Mouse (Mus musculus): Measurements from ENCODE around the gene Dnaja3.
"Not testable (repeated sequence)": the region's sequence is repeated elsewhere in the genome, so short reads cannot be mapped to it uniquely, and the experiment has no call there.

Gene Dnaja3

DNA sequence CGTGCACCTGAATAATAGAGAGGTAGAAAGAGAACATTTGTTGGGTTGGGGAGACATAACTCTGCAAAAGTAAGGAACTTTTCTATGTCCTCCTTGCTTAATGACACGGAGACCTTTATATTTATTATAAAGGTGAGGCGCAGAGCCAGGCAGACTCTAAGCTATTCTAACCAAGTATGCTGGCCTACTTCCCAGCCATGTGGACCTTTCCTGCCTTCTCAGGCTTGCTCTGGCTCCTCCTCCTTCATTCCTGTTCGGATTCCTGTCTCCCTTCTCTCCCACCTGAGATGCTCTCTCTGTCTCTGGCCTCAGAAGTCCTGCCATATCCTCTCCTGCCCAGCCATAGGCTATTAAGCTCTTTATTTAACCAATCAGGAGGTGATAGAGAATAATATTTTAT, 85.5 kb downstream of the Dnaja3 start:
- DNase-seq (ENCODE audit: low spot score): no peak

DNA sequence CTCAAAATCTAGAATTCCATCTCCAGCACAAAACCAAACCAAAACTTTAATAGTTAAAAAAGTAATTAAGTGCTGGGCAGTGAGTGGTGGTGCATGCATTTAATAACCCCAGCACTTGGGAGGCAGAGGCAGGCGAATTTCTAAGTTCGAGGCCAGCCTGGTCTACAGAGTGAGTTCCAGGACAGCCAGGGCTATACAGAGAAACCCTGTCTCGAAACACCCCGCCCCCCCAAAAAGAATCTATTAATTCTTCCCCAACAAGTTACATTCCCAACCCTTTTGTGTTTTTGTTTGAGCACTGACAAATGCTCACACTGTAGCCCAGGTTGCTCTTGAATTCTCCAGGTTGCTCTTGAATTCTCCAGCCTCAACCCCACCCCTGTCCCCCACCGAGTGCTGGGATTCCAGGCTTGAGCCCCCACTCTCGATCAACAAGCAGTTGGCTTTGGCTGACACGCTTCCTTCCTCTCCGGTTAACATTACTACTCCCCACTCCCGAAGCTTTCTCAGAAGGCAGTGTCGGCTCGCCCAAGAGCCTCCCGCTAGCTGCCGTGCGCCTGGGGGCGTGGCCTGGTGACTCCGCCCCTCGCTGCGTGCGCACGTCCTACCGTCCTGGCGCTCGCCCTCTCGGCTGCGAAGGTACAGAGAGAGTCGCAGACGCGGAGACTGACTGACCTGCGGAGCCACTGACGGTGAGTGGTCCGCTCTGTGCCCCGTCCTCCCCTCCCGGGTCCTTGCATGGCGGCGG, 86.2 kb downstream of the Dnaja3 start, which contains the start of gene Hmox2:
Gene Hmox2 (plus strand): TSS at position 582 of the 748 bp plus-strand sequence.
- peak; percentile 76 for DNase-seq (ENCODE audit: low spot score)

DNA sequence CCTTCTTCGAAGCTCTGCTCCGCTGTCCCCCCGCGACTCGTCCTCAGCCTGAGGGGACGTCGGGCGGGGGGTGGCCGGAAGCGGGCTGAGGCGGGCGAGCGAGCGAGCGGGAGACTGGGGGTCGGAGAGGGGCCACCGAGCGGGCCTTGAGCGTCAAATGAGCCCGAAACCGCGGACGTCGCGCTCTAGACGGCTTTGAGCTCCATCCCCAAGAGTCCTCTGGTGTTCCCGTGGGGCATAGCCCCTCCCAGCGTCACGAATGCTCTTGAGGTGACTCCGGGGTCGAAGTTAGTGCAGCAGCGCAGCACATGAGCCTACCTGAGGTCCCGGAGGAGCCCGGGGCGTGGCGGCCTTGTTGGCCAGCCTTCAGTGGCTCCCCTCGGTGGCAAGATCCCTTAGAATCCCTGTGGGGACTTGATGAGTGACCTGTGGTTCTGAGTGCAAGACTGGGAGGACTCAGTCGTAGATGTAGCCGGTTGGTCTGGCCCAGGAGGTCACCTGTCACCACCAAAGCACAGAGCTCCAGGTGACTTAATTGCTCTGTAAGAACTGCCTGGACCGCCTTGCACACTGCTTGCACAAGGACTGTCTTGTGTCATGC, 86.8 kb downstream of the Dnaja3 start:
- no peak for DNase-seq (ENCODE audit: low spot score)

DNA sequence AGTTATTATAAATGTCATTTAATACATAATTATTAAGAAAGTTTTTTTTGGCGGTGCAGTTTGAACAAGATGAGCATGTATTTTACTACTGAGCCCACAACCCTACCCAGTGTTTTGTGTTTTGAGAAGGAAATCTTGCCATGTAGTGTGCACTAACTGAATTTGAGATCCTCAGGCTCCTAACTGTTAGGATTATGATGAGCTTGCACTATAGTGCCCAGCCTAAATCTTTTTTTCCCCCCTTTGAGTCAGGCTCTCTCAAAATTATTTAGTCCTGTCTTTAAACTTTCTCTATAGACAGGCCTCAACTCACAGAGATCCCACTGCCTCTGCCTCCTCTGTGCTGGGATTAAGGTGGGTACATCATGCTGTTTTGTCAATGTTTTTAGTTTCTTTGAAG, 87.7 kb downstream of the Dnaja3 start:
- DNase-seq (ENCODE audit: low spot score): no peak

DNA sequence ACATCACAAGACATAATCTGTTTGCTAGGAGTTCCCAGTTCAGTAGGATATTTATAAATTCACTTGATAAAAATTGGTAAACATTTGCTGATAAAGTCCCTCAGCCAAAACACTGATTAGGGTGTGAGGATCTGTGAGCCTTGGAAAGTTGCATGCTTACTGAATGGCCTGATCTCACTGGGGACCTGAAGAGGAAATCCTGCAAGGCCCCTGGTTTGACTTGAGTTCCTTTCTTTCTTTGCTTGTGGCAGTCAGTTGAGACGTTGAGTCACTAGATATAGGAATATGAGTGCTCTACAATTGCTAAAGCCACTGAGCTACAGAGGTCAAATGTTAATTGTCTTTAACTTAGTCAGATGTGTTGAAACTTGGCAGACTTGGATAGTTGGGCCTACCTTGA, 88.2 kb downstream of the Dnaja3 start:
- DNase-seq (ENCODE audit: low spot score): no peak

- DNase-seq (ENCODE audit: low spot score): no peak
Measured at GRCm38 (mm10) chr16:4730776-4731358, 91.1 kb downstream of the Dnaja3 start.

DNA sequence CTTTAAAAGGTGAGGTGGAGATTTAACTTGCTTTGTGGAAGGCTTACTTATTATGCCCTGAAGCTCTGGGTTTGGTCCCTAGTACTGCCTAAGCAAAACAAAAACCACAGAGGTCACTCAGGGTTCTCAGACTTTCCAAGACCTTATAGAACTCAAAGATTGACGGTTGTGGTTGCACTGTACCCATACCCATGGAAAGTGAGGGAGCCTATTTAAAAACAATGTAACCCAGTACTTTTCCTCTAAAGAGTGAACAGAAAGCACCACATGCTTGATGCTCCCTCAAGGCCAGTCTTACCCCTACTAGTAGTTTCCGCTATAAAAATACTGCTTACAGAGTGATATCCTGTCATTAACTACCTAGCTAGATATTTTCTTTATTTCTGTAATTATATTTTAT, 96.5 kb downstream of the Dnaja3 start:
- no peak for DNase-seq (ENCODE audit: low spot score)

DNA sequence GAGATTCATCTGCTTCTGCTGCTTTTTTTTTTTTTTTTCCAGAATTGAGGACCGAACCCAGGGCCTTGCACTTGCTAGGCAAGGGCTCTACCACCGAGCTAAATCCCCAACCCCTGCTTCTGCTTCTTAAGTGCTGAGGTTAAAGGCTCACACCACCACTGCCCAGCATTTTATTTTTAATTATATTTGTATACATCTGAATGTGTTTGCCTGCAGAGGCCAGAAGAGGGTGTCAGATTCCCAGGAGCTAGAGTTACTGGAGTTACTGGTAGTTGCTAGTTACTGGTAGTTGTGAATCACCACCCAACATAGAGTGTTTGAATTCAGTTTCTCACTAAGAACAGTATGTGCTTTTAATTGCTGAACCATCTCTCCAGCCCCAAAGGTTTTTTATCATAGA, 100.2 kb downstream of the Dnaja3 start:
- DNase-seq (ENCODE audit: low spot score): no peak

GRCm38 (mm10) chr16:4742186-4742585, 102.4 kb downstream of the Dnaja3 start:
- DNase-seq (ENCODE audit: low spot score): no peak

- no peak for DNase-seq (ENCODE audit: low spot score)
Measured at GRCm38 (mm10) chr16:4752155-4752554, 112.4 kb downstream of the Dnaja3 start.

GRCm38 (mm10) chr16:4754045-4754444, 114.3 kb downstream of the Dnaja3 start:
- DNase-seq (ENCODE audit: low spot score): no peak

GRCm38 (mm10) chr16:4756660-4757335, 117.0 kb downstream of the Dnaja3 start:
- DNase-seq (ENCODE audit: low spot score): not testable (repeated sequence)

Data from urinary bladder, postnatal 10 days (tissue).